Mouse (Mus musculus): ENCODE data around the gene Sox13.

DNA sequence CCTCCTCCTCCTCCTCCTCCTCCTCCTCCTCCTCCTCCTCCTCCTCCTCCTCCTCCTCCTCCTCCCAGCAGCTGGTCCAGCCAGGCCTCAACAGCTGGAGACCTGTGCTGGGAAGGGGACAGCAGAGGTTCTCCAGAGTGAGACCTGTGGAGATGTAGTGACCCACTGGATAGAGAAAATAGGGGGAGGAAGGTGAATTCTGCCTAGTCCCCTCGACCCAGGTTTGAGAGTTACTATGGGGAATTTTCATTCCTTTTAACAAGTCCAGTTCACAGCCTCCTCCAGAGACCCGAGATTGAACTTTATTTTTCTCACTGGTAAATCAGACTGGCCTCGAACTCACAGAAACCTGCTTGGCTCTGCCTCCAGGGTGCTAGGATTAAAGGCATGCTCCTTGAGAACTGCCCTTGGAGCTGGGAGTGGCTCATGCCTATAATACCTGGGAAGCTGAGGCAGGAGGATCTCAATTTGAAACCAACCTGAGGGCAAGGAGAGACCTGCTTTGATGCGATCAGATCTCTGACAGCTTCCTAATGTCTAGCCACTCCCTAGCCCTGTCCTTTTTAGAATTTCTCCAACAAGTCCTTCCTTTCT lies 467 bp upstream of the Sox13 start:
- TF ChIP-seq POLR2A (IDR thresholded peaks at IDR 0.05; ENCODE audit: control insufficient read depth, extremely low read depth, insufficient read depth, low read length, poor library complexity) (no peak), CTCF (IDR thresholded peaks at IDR 0.05; ENCODE audit: borderline replicate concordance, control insufficient read depth, extremely low read depth, insufficient read depth, low read length, poor library complexity) (no peak)
